Mouse (Mus musculus): ENCODE data around the gene Stk4. TPM values are rescaled to one million over a fixed set of nuclear protein-coding genes. Genes with fewer than 3 reads are reported as not detected.

The Stk4 gene
- total RNA-seq, 1 experiment: 58.5 TPM

DNA sequence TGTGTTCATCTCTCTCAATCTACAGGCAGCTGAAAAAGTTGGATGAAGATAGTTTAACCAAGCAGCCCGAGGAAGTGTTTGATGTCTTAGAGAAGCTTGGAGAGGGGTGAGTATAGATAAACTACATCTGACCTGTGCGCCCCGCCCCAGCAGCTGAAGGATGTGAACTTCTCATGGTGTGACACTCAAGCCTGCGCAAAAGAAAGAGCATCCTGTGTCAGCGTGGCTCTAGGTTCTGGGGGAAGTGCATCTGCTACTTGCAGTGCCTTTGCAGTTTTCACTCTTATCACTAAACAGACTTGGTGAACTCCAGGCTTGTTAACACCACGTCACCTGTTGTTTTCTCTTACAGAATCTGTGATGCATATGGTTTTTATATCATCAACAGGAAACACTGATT, 9.4 kb downstream of the Stk4 start:
- Histone ChIP-seq H3K36me3 (ENCODE audit: control insufficient read depth, insufficient read depth, low read length, poor library complexity, severe bottlenecking) (peaks cover 29% of the 10 kb centered on the region), H3K27ac (ENCODE audit: insufficient read depth, low read depth, low read length, poor library complexity, severe bottlenecking) (no peak overlapping the region), H3K4me1 (ENCODE audit: control insufficient read depth in 2 of 2, insufficient read depth in 2 of 2, low read length in 2 of 2, poor library complexity in 1 of 2) (no peaks in the 10 kb centered on the region), H3K9me3 (ENCODE audit: control insufficient read depth, insufficient read depth, low read depth, low read length) (peaks cover 1% of the 10 kb centered on the region; the same call in 1 of the 2 replicates), H3K4me3 (ENCODE audit: insufficient read depth in 1 of 2, low read depth in 1 of 2, low read length in 2 of 2, poor library complexity in 1 of 2, severe bottlenecking in 1 of 2) (no peak overlapping the region), H3K9ac (ENCODE audit: insufficient read depth, low read depth, low read length, poor library complexity, severe bottlenecking) (no peak overlapping the region)
- DNase-seq (ENCODE audit: low read depth, low spot score): no peak
- in situ Hi-C loops (cut with MboI; ENCODE audit: low sequenced_read_pairs in 2 of 2, unreplicated experiment in 2 of 2): no loop called here
- TF ChIP-seq ZC3H11A (IDR thresholded peaks at IDR 0.05; ENCODE audit: borderline replicate concordance, low read depth, low read length) (no peak), HCFC1 (IDR thresholded peaks at IDR 0.05; ENCODE audit: borderline replicate concordance, insufficient read depth, low read length) (no peak), MAFK (IDR thresholded peaks at IDR 0.05; ENCODE audit: insufficient read depth, low read depth, low read length) (no peak), ZNF384 (IDR thresholded peaks at IDR 0.05; ENCODE audit: low read depth, low read length) (no peak), CHD2 (IDR thresholded peaks at IDR 0.05; ENCODE audit: low read depth, low read length) (no peak)

DNA sequence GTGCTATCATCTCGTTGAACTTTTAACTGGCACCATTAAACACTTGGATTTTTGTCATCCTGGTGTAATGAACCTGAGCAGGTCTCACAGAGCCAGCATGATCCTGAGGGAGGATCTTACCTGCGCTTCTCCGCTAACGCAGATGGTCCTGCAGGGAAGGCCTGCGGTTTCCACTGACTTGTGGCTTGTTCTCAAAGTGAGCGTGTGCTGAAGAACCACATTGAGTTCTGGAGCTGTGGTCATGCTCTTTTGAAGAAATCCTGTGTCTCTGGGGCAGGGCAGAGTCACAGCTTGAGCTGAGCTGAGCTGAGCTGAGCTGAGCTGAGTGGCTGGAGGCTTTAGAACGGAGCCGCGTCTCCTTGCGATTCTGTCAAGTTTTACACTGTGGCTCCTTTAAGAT, 11.5 kb downstream of the Stk4 start:
- Histone ChIP-seq H3K4me1 (ENCODE audit: control insufficient read depth in 2 of 2, insufficient read depth in 2 of 2, low read length in 2 of 2, poor library complexity in 1 of 2) (no peaks in the 10 kb centered on the region), H3K9ac (ENCODE audit: insufficient read depth, low read depth, low read length, poor library complexity, severe bottlenecking) (no peak overlapping the region), H3K27ac (ENCODE audit: insufficient read depth, low read depth, low read length, poor library complexity, severe bottlenecking) (no peak overlapping the region), H3K9me3 (ENCODE audit: control insufficient read depth, insufficient read depth, low read depth, low read length) (peaks cover 1% of the 10 kb centered on the region; the same call in 1 of the 2 replicates), H3K4me3 (ENCODE audit: insufficient read depth in 1 of 2, low read depth in 1 of 2, low read length in 2 of 2, poor library complexity in 1 of 2, severe bottlenecking in 1 of 2) (no peak overlapping the region), H3K36me3 (ENCODE audit: control insufficient read depth, insufficient read depth, low read length, poor library complexity, severe bottlenecking) (peaks cover 31% of the 10 kb centered on the region)
- no peak for DNase-seq (ENCODE audit: low read depth, low spot score)
- in situ Hi-C loops (cut with MboI; ENCODE audit: low sequenced_read_pairs in 2 of 2, unreplicated experiment in 2 of 2): no loop called here
- TF ChIP-seq HCFC1 (IDR thresholded peaks at IDR 0.05; ENCODE audit: borderline replicate concordance, insufficient read depth, low read length) (no peak), ZC3H11A (IDR thresholded peaks at IDR 0.05; ENCODE audit: borderline replicate concordance, low read depth, low read length) (no peak), CHD2 (IDR thresholded peaks at IDR 0.05; ENCODE audit: low read depth, low read length) (no peak), MAFK (IDR thresholded peaks at IDR 0.05; ENCODE audit: insufficient read depth, low read depth, low read length) (no peak), ZNF384 (IDR thresholded peaks at IDR 0.05; ENCODE audit: low read depth, low read length) (no peak)

DNA sequence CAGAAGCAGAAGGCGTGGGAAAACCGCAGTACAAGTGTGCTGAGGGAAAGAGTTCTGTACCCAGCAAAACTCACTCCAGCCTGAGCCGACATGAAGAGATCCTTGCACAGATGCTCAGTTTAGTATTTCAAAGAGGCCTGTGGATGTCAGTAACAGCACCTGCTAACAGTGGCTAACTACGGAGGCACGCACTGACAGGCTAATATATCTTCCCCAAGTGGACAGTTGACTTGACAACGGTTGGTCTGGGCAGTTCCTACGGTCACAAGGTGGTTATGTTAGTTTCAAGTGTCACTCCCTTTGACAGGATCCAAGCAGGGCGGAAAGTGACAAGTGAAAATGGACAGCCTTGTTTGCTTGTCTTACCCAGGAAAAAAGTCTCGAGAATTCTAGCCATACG, 12.1 kb downstream of the Stk4 start:
- peaks cover 33% of the 10 kb centered on the region for H3K36me3 ChIP-seq (ENCODE audit: control insufficient read depth, insufficient read depth, low read length, poor library complexity, severe bottlenecking)
- no peak overlapping the region for H3K27ac ChIP-seq (ENCODE audit: insufficient read depth, low read depth, low read length, poor library complexity, severe bottlenecking)
- in situ Hi-C loops (cut with MboI; ENCODE audit: low sequenced_read_pairs in 2 of 2, unreplicated experiment in 2 of 2): no loop called here
- no peaks in the 10 kb centered on the region for H3K4me1 ChIP-seq (ENCODE audit: control insufficient read depth in 2 of 2, insufficient read depth in 2 of 2, low read length in 2 of 2, poor library complexity in 1 of 2)
- TF ChIP-seq ZC3H11A (IDR thresholded peaks at IDR 0.05; ENCODE audit: borderline replicate concordance, low read depth, low read length): no peak
- TF ChIP-seq CHD2 (IDR thresholded peaks at IDR 0.05; ENCODE audit: low read depth, low read length): no peak
- no peak for TF ChIP-seq MAFK (IDR thresholded peaks at IDR 0.05; ENCODE audit: insufficient read depth, low read depth, low read length)
- TF ChIP-seq HCFC1 (IDR thresholded peaks at IDR 0.05; ENCODE audit: borderline replicate concordance, insufficient read depth, low read length): no peak
- TF ChIP-seq ZNF384 (IDR thresholded peaks at IDR 0.05; ENCODE audit: low read depth, low read length): no peak
- H3K4me3 ChIP-seq (ENCODE audit: insufficient read depth in 1 of 2, low read depth in 1 of 2, low read length in 2 of 2, poor library complexity in 1 of 2, severe bottlenecking in 1 of 2): no peak overlapping the region
- DNase-seq (ENCODE audit: low read depth, low spot score): no peak
- no peak overlapping the region for H3K9ac ChIP-seq (ENCODE audit: insufficient read depth, low read depth, low read length, poor library complexity, severe bottlenecking)
- peaks cover 1% of the 10 kb centered on the region; the same call in 1 of the 2 replicates for H3K9me3 ChIP-seq (ENCODE audit: control insufficient read depth, insufficient read depth, low read depth, low read length)

DNA sequence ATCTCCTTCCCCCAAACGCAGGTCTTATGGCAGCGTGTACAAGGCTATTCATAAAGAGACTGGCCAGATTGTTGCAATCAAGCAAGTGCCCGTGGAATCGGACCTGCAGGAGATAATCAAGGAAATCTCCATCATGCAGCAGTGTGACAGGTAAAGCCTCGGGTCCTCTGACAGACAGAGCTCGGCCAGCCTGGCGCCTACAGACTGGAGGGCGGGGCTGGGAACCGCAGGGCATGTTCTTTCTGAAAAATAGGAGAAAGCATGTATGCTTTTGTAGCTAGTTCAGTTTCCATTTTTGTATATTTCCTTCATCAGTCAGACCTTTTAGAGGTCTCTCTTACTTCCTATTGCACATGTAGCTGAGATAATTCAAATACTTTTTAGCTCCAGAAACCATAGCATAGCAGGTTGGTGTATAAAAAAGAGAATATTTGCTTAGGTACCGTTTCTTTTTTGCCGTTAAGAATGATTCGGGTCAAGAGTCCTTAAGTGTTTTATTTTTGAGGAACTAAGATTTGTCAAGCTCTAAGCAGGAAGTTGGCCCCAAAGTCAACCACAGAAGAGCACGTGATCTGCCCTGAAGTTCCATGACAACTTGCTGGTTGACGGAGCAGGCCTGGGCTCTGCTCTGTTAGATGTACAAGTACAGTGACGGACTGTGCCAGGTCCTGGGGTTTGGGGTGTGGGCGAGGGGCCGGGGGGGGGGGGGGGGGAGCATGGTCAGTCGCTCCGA, 13.7 kb downstream of the Stk4 start:
- DNase-seq (ENCODE audit: low read depth, low spot score): no peak
- H3K4me1 ChIP-seq (ENCODE audit: control insufficient read depth in 2 of 2, insufficient read depth in 2 of 2, low read length in 2 of 2, poor library complexity in 1 of 2): no peaks in the 10 kb centered on the region
- H3K27ac ChIP-seq (ENCODE audit: insufficient read depth, low read depth, low read length, poor library complexity, severe bottlenecking): no peak overlapping the region
- TF ChIP-seq ZNF384 (IDR thresholded peaks at IDR 0.05; ENCODE audit: low read depth, low read length) (no peak), ZC3H11A (IDR thresholded peaks at IDR 0.05; ENCODE audit: borderline replicate concordance, low read depth, low read length) (no peak), HCFC1 (IDR thresholded peaks at IDR 0.05; ENCODE audit: borderline replicate concordance, insufficient read depth, low read length) (no peak), MAFK (IDR thresholded peaks at IDR 0.05; ENCODE audit: insufficient read depth, low read depth, low read length) (no peak), CHD2 (IDR thresholded peaks at IDR 0.05; ENCODE audit: low read depth, low read length) (no peak)
- H3K9me3 ChIP-seq (ENCODE audit: control insufficient read depth, insufficient read depth, low read depth, low read length): no peaks in the 10 kb centered on the region
- in situ Hi-C loops (cut with MboI; ENCODE audit: low sequenced_read_pairs in 2 of 2, unreplicated experiment in 2 of 2): no loop called here
- H3K36me3 ChIP-seq (ENCODE audit: control insufficient read depth, insufficient read depth, low read length, poor library complexity, severe bottlenecking): peaks cover 33% of the 10 kb centered on the region
- no peak overlapping the region for H3K4me3 ChIP-seq (ENCODE audit: insufficient read depth in 1 of 2, low read depth in 1 of 2, low read length in 2 of 2, poor library complexity in 1 of 2, severe bottlenecking in 1 of 2)
- no peak overlapping the region for H3K9ac ChIP-seq (ENCODE audit: insufficient read depth, low read depth, low read length, poor library complexity, severe bottlenecking)

All from ES-E14 (cell line).